Mouse (Mus musculus) embryonic facial prominence, embryonic 12.5 days (tissue): ENCODE measurements around the gene Foxd1. TPM values are rescaled to one million over a fixed set of nuclear protein-coding genes. Genes with fewer than 3 reads are reported as not detected.

Experiments
- ATAC-seq: fragments of 200-750 bp; cut with Nextera tagmentation; 2 replicates; pipeline ENCODE4 v1.8.0; 2017; ENCODE audit not compliant: insufficient number of reproducible peaks, insufficient read depth, low FRiP score, low TSS enrichment
- H3K27ac ChIP-seq: fragments of 300-500 bp; sonication (generic); 2 replicates; pipeline ENCODE4 v1.5.1; 2016; ENCODE audit warnings: mild to moderate bottlenecking
- H3K27me3 ChIP-seq: fragments of 300-500 bp; sonication (generic); 2 replicates; pipeline ENCODE4 v1.6.1; 2016; ENCODE audit warnings: mild to moderate bottlenecking, moderate library complexity
- H3K36me3 ChIP-seq: fragments of 300-500 bp; sonication (generic); 2 replicates; pipeline ENCODE4 v1.6.1; 2016; ENCODE audit warnings: mild to moderate bottlenecking
- H3K4me1 ChIP-seq: fragments of 300-500 bp; sonication (generic); 2 replicates; pipeline ENCODE4 v1.6.1; 2016
- H3K4me2 ChIP-seq: fragments of 300-500 bp; sonication (generic); replicated peaks from 2 replicates; pipeline ENCODE4 v1.6.1; 2016; ENCODE audit warnings: mild to moderate bottlenecking, moderate library complexity
- H3K4me3 ChIP-seq: fragments of 300-500 bp; sonication (generic); 2 replicates; pipeline ENCODE4 v1.5.1; 2016; ENCODE audit warnings: mild to moderate bottlenecking
- H3K9ac ChIP-seq: fragments of 300-500 bp; sonication (generic); 2 replicates; pipeline ENCODE4 v1.6.1; 2016; ENCODE audit warnings: mild to moderate bottlenecking, moderate library complexity
- H3K9me3 ChIP-seq: fragments of 300-500 bp; sonication (generic); 2 replicates; pipeline ENCODE4 v1.6.1; 2016; ENCODE audit warnings: mild to moderate bottlenecking, moderate library complexity
- WGBS: fragments of 180-500 bp; shearing (Covaris S2); methylation state at CpG from one replicate; pipeline ENCODE4 v1.1.7; 2016; 5-methylcytosine and 5-hydroxymethylcytosine counted together
- polyA plus RNA-seq: library from polyadenylated mRNA; unstranded; fragments of >200 nt; fragmentation: Nextera tagmentation; extraction: Ambion mirVana; gene quantifications from 2 replicates; pipeline ENCODE4 v1.2.1, GENCODE M21; 2016

Gene Foxd1
- polyA plus RNA-seq, 1 experiment from 2014 or later = 9.5 TPM

DNA sequence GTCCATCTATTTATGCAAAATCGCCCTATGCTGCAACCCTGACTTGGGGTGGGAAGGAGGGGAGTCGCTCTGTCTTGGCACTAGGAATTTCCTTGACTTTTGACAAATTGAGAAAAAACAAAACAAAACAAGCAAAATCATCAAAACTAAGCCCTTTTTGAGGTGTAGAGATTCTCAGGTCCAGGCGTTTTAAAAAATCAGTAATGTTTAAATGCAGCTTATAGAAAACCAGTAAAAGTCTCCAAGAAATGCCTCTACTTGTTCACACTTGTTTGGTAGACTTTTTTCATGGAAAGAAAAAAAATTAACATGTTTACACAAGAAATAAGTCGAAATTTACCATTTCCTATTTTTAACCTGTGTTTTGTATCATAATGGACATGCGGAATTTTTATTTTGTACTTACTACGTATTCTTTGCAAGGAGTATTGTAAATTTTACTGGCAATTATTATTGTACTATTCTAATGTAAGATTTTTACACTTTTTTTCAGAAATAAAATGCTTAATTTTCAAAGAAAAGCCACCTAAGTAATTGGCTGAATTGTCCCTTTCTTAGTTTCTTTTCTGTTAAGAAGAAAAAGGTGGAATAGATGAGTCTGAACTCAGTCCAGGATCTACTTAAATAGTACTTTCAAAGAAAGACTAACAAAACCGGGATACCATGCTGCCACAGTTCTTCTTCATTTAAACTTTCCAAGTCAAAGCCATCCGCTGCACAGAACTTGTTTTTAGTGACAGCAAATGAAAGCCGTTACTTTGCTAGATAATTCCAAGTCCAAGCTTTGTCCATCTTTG, 2.3 kb downstream of the Foxd1 start:
- Histone ChIP-seq H3K27me3 (peaks cover 73% of the 10 kb centered on the region), H3K36me3 (no peaks in the 10 kb centered on the region), H3K9ac (peak overlapping the region; percentile 83), H3K4me1 (peaks cover 11% of the 10 kb centered on the region), H3K27ac (peak overlapping the region; percentile 91), H3K4me2 (peak overlapping the region; percentile 83), H3K9me3 (no peaks in the 10 kb centered on the region), H3K4me3 (peak overlapping the region; percentile 66)
- WGBS = 4% methylated on average over 9 of the region's 9 CpGs
- no peak for ATAC-seq

DNA sequence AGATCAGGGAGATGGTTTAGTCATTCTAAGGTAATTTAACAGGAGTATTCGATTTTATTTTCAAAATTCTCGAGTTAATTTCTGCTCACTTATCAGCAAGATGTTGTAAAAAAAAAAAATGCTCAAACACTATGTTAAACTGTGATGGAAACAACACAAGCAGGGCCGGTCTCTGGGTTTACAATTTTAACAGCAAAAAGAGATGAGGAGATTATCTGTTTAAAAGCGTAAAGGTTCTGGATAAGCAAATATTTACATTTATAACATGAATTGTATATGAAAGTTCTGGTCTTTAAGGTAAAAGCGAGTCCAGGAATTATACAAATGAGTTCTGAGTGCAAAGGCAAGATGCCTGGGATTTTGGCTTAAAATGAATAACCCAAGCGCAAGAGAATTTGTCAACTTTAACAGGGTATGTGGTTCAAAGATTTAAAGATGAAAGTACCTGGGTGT, 3.0 kb downstream of the Foxd1 start:
- Histone ChIP-seq H3K36me3 (no peaks in the 10 kb centered on the region), H3K9ac (peak overlapping the region; percentile 43; the same call in 1 of the 2 replicates), H3K27ac (no peak overlapping the region), H3K9me3 (no peaks in the 10 kb centered on the region), H3K4me2 (peak overlapping the region; percentile 47), H3K4me1 (peaks cover 11% of the 10 kb centered on the region), H3K27me3 (peaks cover 70% of the 10 kb centered on the region), H3K4me3 (peak overlapping the region; percentile 35)
- no peak for ATAC-seq
- WGBS = 9% methylated on average over 6 of the region's 6 CpGs

DNA sequence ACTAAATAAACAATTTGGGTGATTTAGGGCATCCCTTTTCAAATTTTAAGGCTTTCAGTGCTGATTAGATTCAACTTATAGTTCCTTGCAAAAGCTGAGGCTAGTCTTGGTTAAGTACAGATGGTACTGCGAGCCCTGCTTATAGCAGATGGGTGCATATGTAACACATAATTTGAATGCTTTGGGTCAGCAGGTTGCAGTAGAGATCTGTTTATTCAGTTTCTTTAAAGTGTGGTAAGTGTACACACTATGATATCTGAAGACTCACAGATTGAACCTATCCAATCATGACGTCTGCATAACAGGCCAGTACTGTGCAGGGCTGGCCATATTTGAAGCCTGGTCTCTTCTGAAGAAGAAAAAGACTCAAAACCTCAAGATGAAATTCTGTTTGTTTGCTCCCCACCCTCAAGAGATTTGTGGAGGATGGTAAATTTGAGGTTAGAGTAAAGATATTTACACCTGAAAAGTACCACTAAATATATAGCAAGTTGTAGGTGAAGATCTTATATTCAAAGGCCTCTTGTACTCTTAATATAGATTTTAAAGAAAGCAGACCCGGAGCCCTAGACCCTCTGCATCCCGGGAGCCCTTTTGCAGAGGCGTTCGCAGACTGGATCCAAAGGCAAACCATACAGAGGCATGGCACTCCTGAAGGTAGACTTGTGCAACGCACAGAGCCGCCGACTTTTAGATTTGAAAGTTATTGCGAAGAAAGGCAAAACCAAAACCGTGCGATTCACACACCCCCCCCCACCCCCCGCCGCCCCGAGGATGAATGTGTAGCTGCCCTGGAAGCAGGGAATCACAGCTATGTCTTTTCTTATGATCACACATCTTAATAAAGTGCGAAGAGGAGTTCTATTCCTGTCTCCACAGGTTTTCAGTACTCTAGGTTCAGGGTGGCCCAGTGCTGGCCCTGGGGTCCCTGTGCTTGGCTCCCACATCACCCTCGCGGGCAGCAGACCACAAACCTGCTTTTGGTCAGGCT, 3.7 kb downstream of the Foxd1 start:
- Histone ChIP-seq H3K9me3 (no peaks in the 10 kb centered on the region), H3K4me3 (peak overlapping the region; percentile 35), H3K4me2 (peak overlapping the region; percentile 47), H3K4me1 (peaks cover 11% of the 10 kb centered on the region), H3K9ac (peak overlapping the region; percentile 43), H3K36me3 (no peaks in the 10 kb centered on the region), H3K27me3 (peaks cover 70% of the 10 kb centered on the region), H3K27ac (peak overlapping the region; percentile 38)
- 6% methylated on average over 18 of the region's 18 CpGs for WGBS
- ATAC-seq = no peak

DNA sequence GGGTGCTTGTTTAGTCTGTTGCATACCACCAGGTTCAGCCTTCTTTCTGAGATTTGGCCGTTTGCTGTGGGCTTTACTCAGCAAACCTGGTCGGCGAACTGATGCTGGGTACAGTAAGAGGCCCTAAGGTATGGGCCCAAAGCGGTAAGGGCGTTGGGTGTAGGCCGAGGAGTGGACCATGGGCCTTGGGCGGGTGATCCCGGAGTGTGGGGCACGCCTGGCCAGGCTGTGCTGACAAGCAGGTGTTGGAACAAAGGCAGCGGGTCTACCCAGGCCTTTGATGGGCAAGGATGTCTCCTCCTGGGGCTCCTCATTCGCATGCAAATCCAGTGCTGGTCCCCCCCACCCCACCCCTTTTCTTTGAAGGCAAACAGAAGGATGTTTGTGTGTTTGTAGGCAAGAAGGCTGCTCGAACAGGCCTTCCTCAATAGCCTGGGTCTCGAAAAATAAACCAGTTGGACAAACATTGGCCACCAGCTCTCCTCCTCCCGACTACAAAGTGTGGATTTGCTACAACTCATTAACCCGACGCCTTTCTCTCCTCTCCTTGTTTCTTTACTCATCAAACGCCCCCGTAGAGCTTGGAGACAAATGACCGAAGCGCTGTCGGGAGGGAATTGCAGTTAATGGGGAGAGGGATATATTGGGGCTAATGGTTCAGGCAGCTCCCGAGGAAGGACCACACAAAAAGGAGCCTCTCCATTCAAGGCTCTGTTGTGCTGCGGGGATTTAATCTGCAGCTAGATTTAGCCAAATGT, 4.6 kb downstream of the Foxd1 start:
- Histone ChIP-seq H3K27ac (peak overlapping the region; percentile 38), H3K9me3 (no peaks in the 10 kb centered on the region), H3K27me3 (peaks cover 67% of the 10 kb centered on the region), H3K9ac (peak overlapping the region; percentile 43), H3K36me3 (no peaks in the 10 kb centered on the region), H3K4me3 (peak overlapping the region; percentile 35), H3K4me2 (peak overlapping the region; percentile 47), H3K4me1 (peaks cover 11% of the 10 kb centered on the region)
- ATAC-seq = no peak
- WGBS = 2% methylated on average over 23 of the region's 23 CpGs

DNA sequence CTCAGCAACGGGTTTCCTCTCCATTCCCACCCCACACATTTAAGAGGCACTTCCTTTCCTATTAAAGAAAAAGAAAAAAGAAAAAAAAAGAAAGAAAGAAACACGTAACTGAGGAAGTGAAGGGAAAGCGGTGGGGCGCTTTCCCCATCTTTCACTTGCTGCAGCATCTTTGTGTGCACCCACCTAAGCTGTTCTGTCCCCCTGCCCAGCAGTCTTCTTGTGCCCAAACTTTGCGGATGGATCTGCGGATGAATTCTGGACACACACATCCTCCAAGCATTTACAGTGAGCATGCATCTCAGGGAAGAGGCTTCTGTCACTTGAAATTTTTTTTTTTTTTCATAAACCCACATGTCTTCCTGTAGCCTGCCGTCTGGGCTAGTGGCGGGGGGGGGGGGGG, 5.3 kb downstream of the Foxd1 start:
- Histone ChIP-seq H3K36me3 (no peaks in the 10 kb centered on the region), H3K4me3 (no peak overlapping the region), H3K4me2 (peak overlapping the region; percentile 47), H3K9ac (no peak overlapping the region), H3K9me3 (no peaks in the 10 kb centered on the region), H3K27ac (no peak overlapping the region), H3K4me1 (peaks cover 6% of the 10 kb centered on the region), H3K27me3 (peaks cover 64% of the 10 kb centered on the region)
- no peak for ATAC-seq
- WGBS = 1% methylated on average over 7 of the region's 8 CpGs

DNA sequence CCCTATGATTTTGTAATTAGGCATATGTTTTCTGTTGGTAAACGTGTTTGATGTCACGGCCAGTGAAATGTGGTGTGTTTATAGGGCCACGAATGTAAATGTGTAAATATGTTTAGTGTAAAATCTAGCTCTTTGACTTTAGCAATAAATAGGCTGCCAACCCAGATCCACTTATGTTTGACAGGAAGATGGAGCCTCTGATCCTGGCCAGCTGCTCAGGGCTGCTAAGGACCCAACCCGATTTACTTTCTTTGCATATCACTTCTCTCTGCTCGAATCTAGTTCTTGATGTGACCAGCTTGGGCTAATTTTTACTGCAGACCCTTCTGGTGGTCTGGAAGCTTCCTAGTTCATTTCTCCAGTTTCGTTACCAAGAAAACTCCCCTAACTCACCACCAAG, 6.3 kb downstream of the Foxd1 start:
- WGBS = 6% methylated on average over 6 of the region's 6 CpGs
- Histone ChIP-seq H3K9me3 (no peaks in the 10 kb centered on the region), H3K4me1 (0 out of 2 replicates have a peak, but pooled peaks cover 2% of the 10 kb centered on the region), H3K27ac (no peak overlapping the region), H3K4me2 (no peak overlapping the region), H3K4me3 (no peak overlapping the region), H3K27me3 (peaks cover 56% of the 10 kb centered on the region), H3K9ac (no peak overlapping the region), H3K36me3 (no peaks in the 10 kb centered on the region)
- ATAC-seq = no peak

DNA sequence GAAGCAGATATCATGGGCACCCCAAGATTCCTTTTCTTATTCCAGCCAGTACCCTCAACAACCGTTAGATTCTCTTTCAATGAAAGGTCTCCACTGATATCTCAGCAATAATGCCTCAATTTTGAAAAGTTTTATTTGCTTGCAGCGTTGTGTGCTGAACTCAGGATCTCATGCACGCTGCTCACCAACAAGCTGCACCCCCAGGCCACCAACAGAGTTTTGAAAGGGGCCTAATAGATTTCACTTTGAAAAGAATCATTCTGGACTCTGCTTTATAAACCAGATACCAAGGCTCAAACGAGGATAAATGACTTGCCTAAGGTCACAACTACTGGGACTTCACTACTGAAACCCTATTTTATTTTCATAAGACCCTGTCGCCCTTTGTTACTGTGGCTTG, 7.1 kb downstream of the Foxd1 start:
- no peak overlapping the region for H3K9ac ChIP-seq
- H3K4me3 ChIP-seq = no peak overlapping the region
- H3K9me3 ChIP-seq = no peaks in the 10 kb centered on the region
- 11% methylated on average over 5 of the region's 5 CpGs for WGBS
- no peak overlapping the region for H3K4me2 ChIP-seq
- H3K27ac ChIP-seq = no peak overlapping the region
- ATAC-seq = no peak
- H3K4me1 ChIP-seq = peaks cover 8% of the 10 kb centered on the region
- no peaks in the 10 kb centered on the region for H3K36me3 ChIP-seq
- peaks cover 60% of the 10 kb centered on the region for H3K27me3 ChIP-seq

DNA sequence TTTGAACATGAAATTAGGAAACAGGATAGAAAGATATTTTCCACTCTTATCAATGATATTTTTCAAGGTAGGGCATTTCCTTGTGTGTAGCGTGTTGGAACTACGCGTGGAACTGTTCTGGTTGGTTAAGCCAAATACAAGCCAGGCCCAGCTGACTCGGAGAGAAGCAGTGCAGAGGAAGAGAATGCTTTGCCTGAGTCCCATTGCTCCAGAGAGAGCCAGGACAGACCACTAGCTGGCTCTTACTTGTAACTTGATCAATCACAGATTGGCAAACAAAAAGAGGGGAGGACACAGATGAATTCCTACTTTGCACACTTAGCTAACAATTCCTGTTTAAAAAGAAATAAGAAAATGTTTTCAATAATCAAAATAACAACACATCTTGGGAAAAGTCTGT, 9.0 kb downstream of the Foxd1 start:
- 5% methylated on average over 4 of the region's 4 CpGs for WGBS
- no peak for ATAC-seq
- Histone ChIP-seq H3K36me3 (no peaks in the 10 kb centered on the region), H3K27ac (no peak overlapping the region), H3K4me2 (no peak overlapping the region), H3K9ac (no peak overlapping the region), H3K27me3 (peaks cover 64% of the 10 kb centered on the region), H3K4me3 (no peak overlapping the region), H3K9me3 (no peaks in the 10 kb centered on the region), H3K4me1 (peaks cover 17% of the 10 kb centered on the region)

DNA sequence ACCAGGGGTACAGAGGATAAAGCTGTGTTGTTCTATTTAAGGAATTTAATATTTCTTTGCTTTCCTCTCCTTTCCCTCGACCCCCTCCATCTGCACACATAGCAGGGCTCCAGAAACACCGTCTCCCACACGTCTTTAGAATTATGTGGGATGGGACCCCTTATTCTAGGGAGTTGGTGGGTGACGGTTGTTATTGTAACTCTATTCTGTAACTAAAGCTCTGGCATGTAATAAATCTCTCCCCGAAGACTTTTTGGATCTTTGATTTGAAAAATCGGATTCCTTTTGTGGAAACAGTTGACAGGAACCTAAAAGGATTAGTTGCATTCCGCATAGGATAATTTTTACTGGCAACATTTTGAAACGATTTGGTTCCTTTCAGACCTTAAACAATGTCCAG, 11.0 kb downstream of the Foxd1 start:
- Histone ChIP-seq H3K36me3 (no peaks in the 10 kb centered on the region), H3K27ac (no peak overlapping the region), H3K27me3 (peaks cover 53% of the 10 kb centered on the region), H3K9me3 (no peaks in the 10 kb centered on the region), H3K4me2 (no peak overlapping the region; the same call in 1 of the 2 replicates), H3K4me1 (peaks cover 23% of the 10 kb centered on the region), H3K4me3 (no peak overlapping the region), H3K9ac (no peak overlapping the region)
- no peak for ATAC-seq
- WGBS = 1% methylated on average over 8 of the region's 8 CpGs

DNA sequence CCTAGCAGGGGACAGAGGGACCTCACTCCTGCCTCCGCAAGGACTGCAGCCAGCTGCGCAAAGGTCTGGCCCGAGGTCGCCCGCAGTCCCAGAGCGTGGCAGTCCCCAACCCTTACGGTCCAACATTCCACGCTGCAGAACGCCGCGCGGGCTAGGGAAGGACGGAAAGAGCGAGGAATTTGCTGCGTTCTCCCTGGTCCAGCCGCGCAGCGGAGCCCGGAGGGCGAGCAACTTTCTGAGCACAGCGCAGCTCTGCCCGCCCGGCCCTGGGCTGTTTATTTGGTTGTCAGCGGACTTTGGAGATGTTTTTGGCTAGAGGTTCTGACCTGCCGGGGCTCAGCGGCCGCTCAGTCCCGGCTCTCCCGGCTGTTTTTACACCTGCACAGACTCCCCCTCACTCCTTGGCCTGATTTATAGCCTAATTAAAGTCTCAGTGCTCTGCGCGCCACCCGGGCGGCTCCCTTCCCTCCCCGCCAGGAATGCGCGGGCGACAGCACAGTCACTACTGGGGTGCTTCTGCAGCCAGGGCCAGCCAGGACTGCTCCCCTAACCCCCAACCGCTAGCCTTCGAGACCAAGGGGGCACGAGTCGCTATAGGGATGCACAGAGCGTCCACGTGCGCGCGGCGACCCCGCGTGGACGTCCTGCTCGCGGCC, 11.9 kb downstream of the Foxd1 start:
- Histone ChIP-seq H3K36me3 (no peaks in the 10 kb centered on the region), H3K4me3 (peak overlapping the region; percentile 28), H3K9me3 (no peaks in the 10 kb centered on the region), H3K4me2 (peak overlapping the region; percentile 65), H3K27me3 (peaks cover 51% of the 10 kb centered on the region), H3K9ac (peak overlapping the region; percentile 25), H3K27ac (peak overlapping the region; percentile 68), H3K4me1 (peaks cover 23% of the 10 kb centered on the region)
- ATAC-seq = 0 out of 2 replicates have a peak, but pooled peaks have one; percentile 52
- under 1% methylated on average over 52 of the region's 52 CpGs for WGBS
